Mouse (Mus musculus) embryonic fibroblast, embryonic 13.5 days (primary cell): ENCODE data around the gene Gm20388. TPM values are rescaled to one million over a fixed set of nuclear protein-coding genes. Genes with fewer than 3 reads are reported as not detected.

Experiments used
- H3K27ac ChIP-seq: 2 replicates; pipeline ENCODE4 v1.5.1; 2012; ENCODE audit warnings: low read length, control low read depth, inconsistent platforms; ENCODE audit not compliant: insufficient read depth
- H3K4me1 ChIP-seq: 2 replicates; pipeline ENCODE4 v1.6.1; 2011; ENCODE audit warnings: low read length; ENCODE audit not compliant: control insufficient read depth, insufficient read depth
- H3K4me3 ChIP-seq: 2 replicates; pipeline ENCODE4 v1.5.1; 2011; ENCODE audit warnings: mild to moderate bottlenecking, control low read depth, low read length; ENCODE audit not compliant: insufficient read depth
- CTCF ChIP-seq: IDR thresholded peaks from 2 replicates; pipeline ENCODE4 v1.5.1; 2011; ENCODE audit warnings: mild to moderate bottlenecking, control low read depth, low read length, moderate library complexity, borderline replicate concordance; ENCODE audit not compliant: insufficient read depth
- POLR2A ChIP-seq: IDR thresholded peaks from 2 replicates; pipeline ENCODE4 v1.6.1; 2011; ENCODE audit warnings: low read depth, mild to moderate bottlenecking, control low read depth, low read length, moderate library complexity
- polyA plus RNA-seq: library from polyadenylated mRNA; stranded (reverse); fragments of >200 nt; gene quantifications from 2 replicates; pipeline ENCODE4 v1.2.4, GENCODE M21; 2011; ENCODE audit warnings: low read depth; ENCODE audit not compliant: missing spikeins, insufficient read length

Gene Gm20388
- polyA plus RNA-seq, 1 experiment = 82.8 TPM

- Histone ChIP-seq H3K4me3 (no peak overlapping the region), H3K4me1 (no peaks in the 10 kb centered on the region; the same call in 1 of the 2 replicates), H3K27ac (no peak overlapping the region)
- TF ChIP-seq POLR2A (no peak), CTCF (no peak)
Measured at GRCm38 (mm10) chr8:123502192-123502591, 3591.6 kb downstream of the Gm20388 start.

GRCm38 (mm10) chr8:123503801-123504467 lies 3593.3 kb downstream of the Gm20388 start:
- TF ChIP-seq POLR2A (no peak), CTCF (no peak)
- no peaks in the 10 kb centered on the region; the same call in 1 of the 2 replicates for H3K4me1 ChIP-seq
- no peak overlapping the region for H3K4me3 ChIP-seq
- H3K27ac ChIP-seq = no peak overlapping the region

DNA sequence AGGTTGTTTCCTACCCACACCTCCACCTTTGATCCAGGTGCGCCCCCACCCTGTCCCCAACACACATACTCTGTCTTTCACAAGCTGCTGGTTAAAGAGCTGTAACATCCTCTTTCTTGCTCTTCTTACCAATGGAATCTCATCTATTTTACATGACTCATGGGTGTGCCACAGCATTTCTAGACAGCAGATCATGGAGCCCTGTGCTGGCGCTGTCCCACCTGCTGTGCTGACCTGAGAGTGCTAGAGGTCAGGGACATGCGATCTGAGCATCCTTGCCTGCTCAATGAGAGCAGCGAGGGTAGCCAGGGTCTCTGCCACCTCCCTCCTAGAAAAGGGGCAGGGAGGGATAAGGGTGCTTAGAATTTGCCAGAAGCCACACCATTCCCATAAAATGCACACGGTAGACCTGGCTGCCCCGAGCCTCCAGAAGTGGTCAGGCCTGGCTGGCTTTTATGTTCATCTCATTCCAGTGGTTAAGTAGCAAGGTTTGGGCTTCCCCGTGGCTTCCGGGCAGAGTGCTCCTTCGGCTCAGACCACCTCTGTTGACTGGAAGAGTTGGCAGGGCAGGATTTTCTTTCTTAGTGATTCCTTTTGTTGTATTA lies 3594.1 kb downstream of the Gm20388 start:
- H3K4me1 ChIP-seq = no peaks in the 10 kb centered on the region; the same call in 1 of the 2 replicates
- H3K4me3 ChIP-seq = no peak overlapping the region
- TF ChIP-seq CTCF = no peak
- TF ChIP-seq POLR2A = no peak
- no peak overlapping the region for H3K27ac ChIP-seq

DNA sequence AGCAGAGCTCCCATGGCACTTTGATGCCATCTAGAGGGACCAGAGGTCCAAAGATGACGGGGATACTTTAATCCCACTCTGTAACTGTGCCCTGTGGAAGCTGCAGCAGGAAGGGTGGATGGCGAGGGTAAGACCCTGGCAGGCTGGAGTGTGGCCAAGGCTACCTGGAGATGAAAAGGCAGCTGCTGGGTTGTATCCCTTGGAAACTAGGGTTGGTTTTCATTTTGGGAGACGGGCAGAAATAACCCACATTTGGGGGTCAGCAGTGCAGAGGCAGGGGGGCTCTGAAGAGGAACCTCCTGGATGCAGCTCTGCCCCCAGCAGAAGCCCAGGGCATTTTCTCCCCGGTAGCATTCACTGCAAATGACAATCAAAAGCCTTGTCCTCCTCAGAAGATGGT lies 3594.6 kb downstream of the Gm20388 start:
- Histone ChIP-seq H3K4me3 (no peak overlapping the region), H3K4me1 (no peaks in the 10 kb centered on the region; the same call in 1 of the 2 replicates), H3K27ac (no peak overlapping the region)
- TF ChIP-seq POLR2A (no peak), CTCF (no peak)

- Histone ChIP-seq H3K27ac (no peak overlapping the region), H3K4me1 (no peaks in the 10 kb centered on the region; the same call in 1 of the 2 replicates), H3K4me3 (no peak overlapping the region)
- no peak for TF ChIP-seq POLR2A
- TF ChIP-seq CTCF = no peak
Measured at GRCm38 (mm10) chr8:123505695-123506094, 3595.1 kb downstream of the Gm20388 start.

- Histone ChIP-seq H3K4me3 (no peak overlapping the region), H3K27ac (no peak overlapping the region), H3K4me1 (no peaks in the 10 kb centered on the region; the same call in 1 of the 2 replicates)
- TF ChIP-seq POLR2A (no peak), CTCF (no peak)
Measured at GRCm38 (mm10) chr8:123507153-123507552, 3596.5 kb downstream of the Gm20388 start.

GRCm38 (mm10) chr8:123510819-123511218 lies 3600.2 kb downstream of the Gm20388 start:
- Histone ChIP-seq H3K4me1 (no peaks in the 10 kb centered on the region), H3K27ac (no peak overlapping the region), H3K4me3 (no peak overlapping the region)
- no peak for TF ChIP-seq POLR2A
- TF ChIP-seq CTCF = no peak

DNA sequence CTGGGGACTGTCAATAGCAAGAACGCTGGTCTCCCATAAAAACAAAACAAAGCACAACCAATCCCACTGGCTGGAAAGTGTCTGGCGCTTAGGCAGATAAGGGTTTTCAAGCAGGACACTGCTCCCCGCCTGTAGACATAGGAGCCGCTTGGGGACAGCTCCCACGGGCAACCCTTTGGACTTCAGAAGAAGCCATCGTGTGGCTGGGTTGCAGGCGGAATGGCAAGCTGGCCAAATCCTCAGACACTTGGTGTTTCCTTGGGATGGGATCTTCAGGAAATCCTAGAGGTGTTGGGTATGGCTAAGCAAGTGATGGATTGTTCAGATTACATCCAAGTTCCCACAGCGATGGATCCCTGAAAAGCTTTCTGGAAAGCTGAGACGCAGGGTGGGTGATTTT lies 3603.5 kb downstream of the Gm20388 start:
- H3K4me1 ChIP-seq = no peaks in the 10 kb centered on the region
- TF ChIP-seq CTCF = no peak
- TF ChIP-seq POLR2A = no peak
- no peak overlapping the region for H3K27ac ChIP-seq
- H3K4me3 ChIP-seq = peak overlapping the region; percentile 57; the same call in 1 of the 2 replicates

DNA sequence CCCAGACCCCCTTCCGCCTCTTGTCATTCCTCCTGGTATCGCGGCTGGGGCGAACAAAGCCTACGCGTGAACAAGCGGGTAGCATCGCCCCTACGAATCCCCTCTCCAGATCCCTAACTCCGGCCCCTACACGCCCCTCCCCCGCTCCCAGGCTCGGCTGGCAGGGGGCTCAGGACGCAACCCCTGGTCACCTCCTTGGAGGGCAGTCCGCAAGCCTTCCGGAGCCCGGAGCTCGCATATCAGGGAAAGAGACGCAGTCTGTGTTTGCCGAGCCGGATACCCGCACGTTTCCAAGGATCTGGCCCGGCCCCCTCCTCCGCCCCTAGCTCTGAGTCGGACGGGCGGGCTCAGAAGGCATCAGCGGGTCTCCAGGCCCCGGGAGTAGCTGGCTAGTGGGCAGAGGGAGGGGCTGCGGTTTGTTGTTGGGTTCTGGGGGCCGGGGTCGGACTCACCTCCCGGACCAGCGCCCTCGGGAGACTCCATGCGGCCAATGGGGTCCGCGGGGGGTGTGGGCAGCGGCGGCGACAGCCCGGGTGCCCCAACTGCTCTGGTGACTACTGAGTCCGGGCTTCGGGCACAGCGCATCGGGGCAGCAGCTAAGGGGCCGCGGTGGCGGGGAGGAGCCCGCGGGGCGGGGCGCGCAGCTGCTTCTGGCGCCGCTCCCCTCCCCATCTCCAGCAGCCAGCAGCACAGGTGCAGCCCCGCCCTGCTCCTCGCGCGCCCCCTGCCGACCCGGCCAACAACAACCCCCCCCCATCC lies 3604.3 kb downstream of the Gm20388 start, which contains the start of gene Dbndd1:
Gene Dbndd1 (minus strand): TSS at position 683 of the 759 bp plus-strand sequence.
- Histone ChIP-seq H3K4me3 (peak within 1 kb of the TSS; percentile 57), H3K27ac (no peak within 1 kb of the TSS), H3K4me1 (no peaks in the 10 kb centered on the region)
- no peak for TF ChIP-seq POLR2A
- TF ChIP-seq CTCF = 0 out of 2 replicates have a peak, but pooled peaks have one; percentile 5

DNA sequence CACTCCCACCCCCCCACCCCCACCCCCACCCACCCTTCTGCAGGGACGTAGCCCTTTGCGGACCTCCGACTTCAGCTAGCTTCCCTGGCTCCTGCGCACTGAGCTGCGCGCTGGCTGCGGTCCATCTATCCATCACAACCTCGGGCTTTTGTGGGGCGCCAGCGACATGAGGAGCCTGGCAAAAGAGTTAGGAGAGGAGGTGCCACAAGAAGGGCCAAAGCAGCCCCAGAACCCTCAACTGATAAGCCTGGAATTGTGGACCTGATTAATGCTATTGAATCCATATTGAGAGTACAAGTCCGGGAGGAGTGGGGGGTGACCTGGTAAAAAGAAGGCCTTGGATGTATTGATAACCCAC lies 3604.9 kb downstream of the Gm20388 start:
- Histone ChIP-seq H3K4me1 (no peaks in the 10 kb centered on the region), H3K27ac (no peak overlapping the region), H3K4me3 (no peak overlapping the region)
- TF ChIP-seq POLR2A (no peak), CTCF (no peak)
